Mouse (Mus musculus): ENCODE measurements around the gene Mad2l2.

The Mad2l2 gene

DNA sequence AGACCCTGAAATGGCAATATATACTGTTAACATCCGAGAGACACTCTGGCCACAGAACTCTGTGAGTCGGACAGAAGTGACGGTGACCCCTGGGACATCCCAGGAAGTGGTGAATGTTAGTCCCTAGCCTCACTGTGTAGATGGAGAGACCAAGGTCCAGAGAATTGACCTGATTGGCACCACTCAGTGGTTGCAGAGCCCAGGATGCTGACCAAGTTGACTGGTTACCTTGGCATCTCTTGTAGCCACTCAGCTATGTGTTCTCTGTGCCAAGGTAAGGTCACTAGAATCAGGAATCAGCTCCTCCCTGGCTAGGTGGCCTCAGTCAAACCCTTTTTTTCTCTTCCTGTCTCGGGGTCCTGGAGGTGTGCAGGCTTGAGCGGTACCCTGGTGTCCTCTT, 13.5 kb downstream of the Mad2l2 start:
- DNase-seq (ENCODE audit: low spot score): no peak

DNA sequence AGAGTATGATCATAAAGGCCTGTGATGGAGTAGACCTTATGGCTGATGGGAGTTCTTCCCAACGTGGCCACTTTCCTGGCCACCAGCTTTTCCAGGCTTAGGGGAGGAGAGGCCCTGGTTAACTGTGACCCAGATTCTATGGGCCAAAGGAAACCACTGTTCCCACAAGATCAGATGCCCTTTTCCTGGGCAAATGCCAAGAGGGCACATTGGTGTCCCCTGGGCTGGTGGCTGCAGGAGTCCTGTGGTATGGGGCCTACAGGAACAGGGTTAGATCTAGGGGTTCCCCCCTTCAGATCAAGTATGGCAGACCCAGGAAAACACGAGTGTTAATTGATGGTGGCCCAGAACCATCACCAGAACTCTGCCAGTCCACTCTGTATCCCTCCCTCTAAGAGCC, 17.5 kb downstream of the Mad2l2 start:
- DNase-seq (ENCODE audit: low spot score): no peak

DNA sequence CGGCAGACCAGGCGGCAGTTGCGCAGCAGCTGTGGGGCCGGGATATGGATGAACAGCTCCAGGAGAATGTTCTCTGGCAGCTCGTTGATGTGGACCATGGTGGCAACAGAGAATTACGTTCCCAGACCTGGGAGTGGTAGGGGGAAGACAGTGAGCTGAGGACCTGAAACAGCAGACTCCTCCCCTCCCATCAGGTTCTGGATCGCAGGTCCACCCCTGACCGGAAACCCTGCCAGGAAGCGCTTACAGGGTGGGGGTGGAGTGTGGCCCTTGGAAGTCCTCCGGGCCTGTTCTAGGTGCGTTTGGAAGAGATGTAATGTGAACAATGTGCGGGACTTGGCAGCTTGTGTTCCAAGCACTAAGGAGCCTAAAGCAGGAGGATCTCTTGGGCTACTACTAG, 19.4 kb downstream of the Mad2l2 start:
- no peak for DNase-seq (ENCODE audit: low spot score)

DNA sequence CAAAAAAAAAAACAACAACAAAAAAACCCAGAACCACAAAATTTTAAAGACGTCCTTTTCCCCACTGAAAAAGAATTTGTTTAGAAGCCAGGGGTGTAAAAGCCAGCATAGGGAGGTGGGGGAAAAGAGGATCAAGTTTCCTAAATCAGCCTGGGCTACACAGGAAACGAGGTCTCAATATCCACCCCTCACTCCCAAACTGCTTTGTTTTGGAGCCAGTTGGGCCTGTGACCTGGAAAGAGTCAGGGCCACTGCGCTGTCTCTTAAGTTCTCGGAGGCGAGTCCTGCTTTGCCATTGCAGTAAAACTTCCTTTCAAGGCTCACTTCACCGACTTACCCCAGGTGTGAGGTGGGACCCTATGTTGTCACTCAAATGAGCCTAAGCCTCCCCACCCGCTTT, 20.1 kb downstream of the Mad2l2 start:
- peak; percentile 38 for DNase-seq (ENCODE audit: low spot score)

DNA sequence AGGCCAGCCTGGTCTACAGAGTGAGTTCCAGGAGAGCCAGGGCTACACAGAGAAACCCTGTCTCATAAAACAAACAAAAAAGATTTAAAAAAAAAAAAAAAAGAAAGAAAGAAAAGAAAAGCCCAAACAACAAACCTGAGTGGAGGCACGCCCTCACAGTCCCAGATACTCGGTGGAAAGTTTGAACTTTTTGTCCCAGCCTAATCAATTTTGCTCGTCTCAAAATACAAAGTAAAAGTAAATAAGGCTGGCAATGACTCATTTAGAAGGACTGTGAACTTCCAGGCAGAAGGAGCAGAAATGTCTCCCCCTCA, 20.7 kb downstream of the Mad2l2 start:
- DNase-seq (ENCODE audit: low spot score): no peak

DNA sequence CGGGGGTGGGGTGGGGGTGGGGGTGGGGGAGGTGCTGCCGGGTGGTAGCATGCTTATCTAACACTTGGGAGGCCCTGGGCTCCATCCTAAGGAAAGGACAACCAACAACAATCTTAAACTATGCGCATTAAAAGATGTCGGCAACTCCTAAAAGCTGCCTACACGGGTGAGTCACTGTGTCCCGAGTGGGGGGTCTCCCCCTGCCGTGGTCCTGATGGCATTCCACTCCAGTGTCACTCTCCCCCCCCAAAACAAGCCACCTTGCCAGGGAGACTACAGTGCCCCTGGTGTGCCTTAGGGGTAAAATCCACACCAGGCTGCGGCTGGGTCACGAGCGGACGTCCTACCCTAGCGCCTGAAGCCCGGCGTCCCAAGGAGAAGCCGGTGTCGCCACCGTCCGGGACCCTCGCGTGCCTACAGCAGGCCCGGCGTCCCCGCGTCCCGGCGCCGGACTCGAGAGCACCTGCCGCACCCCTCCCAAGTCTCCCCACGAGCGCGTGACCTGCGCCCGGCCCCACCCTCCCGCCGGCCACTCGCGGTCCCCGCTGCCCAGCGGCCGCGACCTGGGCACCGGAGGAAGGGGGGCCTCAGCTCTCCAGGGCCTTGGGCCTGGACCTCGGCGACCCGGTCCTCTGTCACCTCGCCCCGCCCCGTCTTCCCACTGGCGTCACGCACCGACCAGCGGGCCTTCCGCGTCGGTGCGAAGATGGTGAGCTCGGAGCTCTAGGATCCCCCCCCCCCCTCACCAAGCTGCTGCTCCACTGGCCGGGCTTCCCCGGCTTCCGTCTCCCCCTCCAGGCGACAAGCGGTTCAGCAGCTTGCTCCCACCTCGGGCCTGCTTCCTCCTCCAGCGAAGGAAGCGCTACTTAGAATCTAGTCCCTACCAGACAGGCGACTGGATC, 21.3 kb downstream of the Mad2l2 start, which contains the start of gene Fbxo6:
Gene Fbxo6 (minus strand): TSS at position 874 of the 902 bp plus-strand sequence.
- DNase-seq (ENCODE audit: low spot score): peak; percentile 89

DNA sequence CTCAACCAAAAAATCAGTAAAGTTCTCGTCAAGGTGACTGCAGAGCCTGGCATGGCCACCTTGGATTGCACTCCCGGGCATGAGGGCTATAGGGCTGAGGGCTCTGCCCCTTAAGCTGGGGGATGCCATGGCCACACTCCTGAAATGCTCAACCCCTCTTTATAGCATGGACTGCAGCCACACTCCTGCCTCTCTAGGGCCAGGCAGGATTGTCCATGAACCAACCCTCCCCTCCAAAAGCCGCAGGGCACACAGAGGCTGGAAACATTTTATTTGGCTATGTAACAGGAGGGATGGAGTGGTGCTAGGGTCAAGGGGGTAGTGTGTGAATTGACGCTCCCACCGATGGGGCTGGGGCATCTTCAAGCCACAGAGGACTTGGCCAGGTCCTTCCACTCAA, 22.4 kb downstream of the Mad2l2 start:
- DNase-seq (ENCODE audit: low spot score): no peak

DNA sequence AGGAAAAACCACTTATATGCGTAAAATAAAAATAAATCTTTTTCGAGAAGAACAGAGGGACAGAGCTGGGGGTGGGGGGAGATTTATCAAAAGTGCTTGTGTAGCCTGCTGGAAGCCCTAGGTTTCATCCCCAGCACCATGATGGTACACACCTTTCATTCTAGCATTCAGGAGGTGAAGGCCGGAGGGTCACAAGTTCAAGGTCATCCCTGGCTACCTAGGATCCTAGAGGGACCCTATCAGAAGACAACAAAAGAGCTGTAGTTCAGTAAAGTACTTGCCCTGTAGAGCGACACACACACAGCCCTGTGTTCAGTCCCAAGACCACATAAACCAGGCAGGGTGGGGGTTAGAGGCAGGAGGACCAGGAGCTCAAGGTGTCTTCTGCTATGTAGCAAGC, 23.8 kb downstream of the Mad2l2 start:
- DNase-seq (ENCODE audit: low spot score): no peak

DNA sequence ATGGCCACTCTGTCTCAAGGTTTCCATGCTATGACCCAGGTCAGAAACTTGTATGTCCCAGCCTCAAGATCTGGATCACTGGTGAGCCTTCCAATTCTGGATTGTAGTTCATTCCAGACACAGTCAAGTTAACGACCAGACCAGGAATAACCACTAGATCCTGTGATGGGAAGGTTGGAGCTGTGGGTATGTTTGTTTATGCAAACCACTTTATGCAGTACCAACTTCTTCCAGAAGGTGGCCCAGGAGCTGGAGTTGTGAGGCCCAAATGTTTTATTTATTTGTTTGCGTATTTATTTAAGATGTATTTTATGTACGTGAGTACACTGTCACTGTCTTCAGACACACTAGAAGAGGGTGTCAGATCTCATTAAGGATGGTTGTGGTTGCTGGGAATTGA, 24.8 kb downstream of the Mad2l2 start:
- DNase-seq (ENCODE audit: low spot score): no peak

DNA sequence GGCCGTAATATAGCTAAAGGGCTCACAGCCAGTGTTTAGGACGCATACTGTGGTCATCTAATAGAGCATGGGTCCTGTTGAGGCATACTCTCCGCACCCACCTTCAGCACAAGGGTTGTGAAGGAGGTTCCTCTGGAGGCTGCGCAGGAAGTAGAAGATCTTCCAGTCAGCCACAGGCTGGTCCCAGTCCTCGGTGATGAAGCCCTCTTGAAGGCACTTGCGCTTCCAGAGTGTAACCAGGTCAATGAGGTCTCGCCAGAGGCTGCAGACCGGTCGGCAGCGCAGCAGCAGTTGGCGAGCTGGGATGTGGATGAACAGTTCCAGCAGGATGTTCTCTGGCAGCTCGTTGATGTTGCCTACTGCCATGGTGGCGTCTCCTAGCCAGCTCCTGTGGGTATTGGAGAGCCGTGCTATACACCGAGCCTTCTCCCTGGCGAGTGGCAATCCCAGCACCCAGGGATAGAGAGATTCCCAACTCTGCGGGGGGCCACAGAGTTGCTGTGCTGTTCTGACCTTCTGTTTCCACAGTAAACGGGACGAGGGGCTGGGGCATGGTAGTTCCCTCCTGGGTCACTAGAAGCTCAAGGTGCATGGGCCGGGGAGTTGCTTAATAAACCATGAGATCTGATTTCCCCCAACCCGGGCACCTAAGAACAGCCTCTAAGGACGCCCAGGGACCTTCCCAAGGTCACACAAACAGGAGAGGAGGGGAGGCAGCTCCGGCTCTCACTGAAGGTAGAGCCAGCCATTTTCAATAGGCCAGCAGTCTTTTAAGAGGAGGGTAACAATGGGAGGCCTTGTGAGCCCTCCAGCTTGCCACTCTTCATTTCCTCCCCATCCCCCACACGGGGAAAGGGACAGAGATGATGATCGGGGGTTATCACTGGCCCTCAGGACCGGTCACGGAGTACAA, 28.5 kb downstream of the Mad2l2 start:
- peak; percentile 65 for DNase-seq (ENCODE audit: low spot score)

DNA sequence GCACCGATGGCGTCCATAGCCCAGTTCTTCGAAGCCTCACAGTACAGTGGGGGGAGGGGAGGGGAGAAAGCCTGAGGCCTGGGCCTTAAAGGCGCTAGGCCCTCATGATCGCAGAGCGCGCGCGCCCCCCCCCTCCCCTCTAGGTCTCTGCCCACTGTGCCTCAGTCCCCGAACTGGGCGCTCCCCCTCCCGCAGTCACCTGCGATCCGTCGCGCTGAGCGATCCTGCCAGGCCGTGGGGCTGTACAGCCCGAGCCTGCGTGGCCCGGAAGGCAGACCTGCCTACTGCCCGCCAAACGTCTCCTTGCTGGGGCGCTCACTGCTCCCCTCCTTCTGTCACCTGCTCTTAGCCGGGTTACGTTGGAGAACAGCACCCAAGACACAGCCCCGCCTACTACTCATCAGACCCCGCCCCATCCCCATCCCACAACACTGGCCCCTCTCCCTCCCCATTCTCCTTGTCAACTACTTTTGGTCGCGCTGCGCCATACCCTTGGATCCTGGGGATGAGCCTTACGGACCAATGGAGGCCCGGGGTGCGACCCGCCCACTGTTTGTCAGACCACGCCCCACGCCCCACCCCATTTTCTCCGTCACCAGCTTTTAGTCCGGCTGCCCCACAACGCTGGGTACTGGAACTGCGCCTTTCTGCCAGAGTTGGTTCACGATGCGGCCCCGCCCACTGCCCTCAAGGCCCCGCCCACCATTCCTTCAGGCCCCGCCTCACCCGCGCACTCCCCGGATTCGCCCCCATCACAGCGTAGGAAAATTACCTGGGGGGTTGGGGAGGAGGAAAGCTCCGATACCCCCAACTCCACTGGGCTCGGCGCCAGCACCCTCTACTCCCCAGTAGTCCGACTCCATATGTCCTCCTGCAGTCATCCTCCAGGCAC, 29.6 kb downstream of the Mad2l2 start:
- DNase-seq (ENCODE audit: low spot score): peak; percentile 94

DNA sequence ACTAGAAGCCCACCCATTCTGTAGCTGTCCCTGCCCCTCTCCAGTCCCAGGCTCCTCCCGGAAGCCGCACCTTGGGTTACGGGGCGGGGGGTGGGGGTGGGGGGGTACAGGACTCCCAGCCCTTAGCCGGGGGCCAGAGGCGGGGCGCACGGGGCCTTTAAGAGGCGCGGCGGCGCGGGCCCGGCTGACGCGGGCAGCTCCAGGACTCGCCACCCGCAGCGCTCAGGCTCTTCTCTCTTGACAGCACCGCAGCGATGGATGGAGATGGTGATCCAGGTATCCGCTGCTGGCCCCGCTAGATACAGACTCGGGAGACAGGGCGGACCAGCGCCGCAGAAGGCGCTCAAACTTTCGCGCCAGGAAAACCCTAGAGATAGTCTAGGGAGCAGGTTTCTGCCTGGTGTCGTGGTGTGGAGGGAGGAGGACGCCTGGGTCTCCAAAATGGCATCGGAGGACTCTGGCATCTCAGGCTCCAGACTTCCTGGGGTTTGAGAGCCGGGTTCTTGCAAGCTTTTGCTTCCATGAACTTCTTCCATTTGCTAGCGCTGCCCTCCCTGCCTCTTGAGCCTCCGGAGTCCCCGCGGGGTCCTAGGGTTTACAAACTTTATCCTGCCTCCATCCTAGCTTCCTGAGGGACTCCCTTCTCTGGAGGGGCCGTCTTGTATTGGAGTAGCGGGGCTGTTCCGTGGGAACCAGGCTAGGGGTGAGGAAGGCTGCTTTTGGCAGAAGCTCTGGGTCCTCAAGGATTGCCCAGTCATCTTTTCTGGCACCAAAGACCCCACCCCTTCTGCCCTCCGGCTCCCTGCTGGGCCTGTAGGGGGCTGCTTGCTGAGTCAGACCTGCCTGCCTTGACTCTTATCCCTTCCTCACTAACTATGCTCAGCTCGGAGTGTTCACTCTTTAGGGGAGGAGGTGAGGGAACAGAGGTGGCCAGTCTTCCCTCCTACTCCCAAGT, 30.5 kb downstream of the Mad2l2 start, which contains the start of the genes Fbxo44 and Fbxo2:
Gene Fbxo44 (minus strand): TSS at position 47 of the 955 bp plus-strand sequence.
Gene Fbxo2 (plus strand): TSS at position 186 of the 955 bp plus-strand sequence.
- no peak for DNase-seq (ENCODE audit: low spot score)

DNA sequence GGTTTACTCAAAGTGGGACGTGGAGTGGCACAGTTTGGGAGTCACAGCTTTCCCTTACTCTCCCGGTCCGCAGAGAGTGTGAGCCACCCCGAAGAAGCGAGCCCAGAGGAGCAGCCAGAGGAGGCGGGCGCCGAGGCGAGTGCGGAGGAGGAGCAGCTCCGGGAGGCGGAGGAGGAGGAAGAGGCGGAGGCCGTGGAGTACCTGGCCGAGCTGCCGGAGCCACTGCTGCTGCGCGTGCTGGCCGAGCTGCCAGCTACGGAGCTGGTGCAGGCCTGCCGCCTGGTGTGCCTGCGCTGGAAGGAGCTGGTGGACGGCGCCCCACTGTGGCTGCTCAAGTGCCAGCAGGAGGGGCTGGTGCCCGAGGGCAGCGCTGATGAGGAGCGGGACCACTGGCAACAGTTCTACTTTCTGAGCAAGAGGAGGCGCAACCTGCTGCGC, 33.8 kb downstream of the Mad2l2 start:
- DNase-seq (ENCODE audit: low spot score): peak; percentile 88

DNA sequence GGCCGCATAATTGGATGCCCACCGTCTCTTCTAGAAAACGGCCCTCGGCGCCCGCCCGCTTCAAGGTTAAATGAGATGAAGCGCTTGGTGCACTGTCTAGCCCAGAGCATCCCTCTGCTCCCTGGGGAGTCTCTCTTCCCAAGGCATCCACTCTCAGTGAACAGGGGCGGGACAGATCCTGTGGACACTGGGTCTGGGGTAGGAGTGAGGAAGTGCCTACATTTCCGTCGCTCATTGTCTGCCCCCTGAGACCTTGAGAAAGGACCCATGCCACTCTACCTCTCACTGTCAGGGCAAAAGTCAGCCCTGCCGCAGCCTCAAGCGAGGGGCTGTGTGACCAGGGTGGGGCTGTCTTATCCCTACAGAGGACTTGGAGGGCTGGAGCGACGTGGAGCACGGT, 34.3 kb downstream of the Mad2l2 start:
- no peak for DNase-seq (ENCODE audit: low spot score)

DNA sequence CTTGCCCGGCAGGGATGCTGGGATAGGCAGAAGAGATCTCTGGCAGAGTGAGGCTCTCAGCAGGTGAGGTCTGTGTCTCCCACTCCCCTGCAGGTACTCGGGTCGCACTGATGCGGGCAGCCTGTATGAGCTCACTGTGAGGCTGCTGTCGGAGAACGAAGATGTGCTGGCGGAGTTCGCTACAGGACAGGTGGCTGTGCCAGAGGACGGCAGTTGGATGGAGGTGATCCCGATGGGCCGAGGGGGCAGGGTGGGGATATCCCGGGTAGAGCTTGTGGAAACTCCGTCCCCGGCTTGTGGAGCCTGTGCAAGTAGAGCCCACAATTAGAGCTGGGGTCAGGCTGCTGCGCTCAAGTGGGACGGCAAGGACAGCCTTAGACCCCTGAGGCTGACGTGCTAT, 35.4 kb downstream of the Mad2l2 start:
- no peak for DNase-seq (ENCODE audit: low spot score)

DNA sequence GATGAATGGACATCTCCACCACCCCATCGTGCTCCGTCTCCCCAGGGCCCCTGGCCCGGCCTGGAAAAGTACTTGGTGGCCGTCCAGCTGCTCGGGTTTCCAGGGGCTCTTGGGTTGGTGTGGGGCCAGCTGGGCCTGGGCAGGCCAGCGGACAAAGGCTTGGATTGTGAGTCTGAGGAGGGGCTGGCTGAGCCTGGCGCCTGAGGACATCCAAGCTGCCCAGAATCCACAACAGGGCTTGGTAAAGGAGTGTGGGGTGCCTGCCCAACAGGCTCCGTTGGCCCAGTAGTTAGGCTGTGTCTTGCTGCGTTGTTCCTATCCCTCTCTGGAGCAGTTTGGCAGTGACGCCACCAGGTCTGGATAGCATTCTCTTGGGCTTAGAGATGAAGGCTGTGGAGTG, 36.2 kb downstream of the Mad2l2 start:
- peak; percentile 48 for DNase-seq (ENCODE audit: low spot score)

DNA sequence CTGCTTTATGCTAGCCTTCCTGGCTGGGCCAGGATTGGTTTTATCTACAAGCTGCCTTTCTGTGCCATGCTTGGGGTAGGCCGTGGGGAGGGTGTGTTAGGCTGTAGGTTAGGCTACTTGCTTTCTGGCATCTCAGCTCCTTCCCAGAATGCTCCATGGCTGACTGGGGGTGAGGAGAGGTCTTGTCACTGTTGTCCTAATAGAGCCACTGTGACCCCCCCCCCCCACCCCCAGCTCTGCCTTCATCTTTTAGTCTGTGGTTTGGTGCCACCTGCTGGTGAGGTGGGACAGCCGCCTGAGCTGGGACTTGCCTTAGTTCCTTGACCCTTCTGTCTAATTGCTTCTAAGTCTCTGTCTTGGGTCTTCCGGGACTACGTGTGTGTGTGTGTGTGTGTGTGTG, 36.8 kb downstream of the Mad2l2 start:
- DNase-seq (ENCODE audit: low spot score): peak; percentile 83

DNA sequence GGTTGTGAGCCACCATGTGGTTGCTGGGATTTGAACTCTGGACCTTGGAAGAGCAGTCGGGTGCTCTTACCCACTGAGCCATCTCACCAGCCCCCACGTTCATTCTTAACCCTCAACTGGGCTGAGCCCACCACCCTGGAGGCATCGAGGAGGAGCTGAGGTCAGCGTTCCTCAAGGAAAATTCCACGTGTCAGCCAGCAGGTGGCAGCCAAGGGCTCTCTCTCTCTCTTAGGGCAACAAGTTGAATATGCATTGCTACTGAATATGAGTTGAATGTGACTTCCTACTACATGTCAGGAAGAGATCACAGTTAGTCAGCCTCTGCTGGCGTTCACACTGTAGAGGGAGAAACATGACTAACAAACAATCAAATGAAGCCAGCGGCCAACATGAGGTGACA, 38.1 kb downstream of the Mad2l2 start:
- peak; percentile 71 for DNase-seq (ENCODE audit: low spot score)

DNA sequence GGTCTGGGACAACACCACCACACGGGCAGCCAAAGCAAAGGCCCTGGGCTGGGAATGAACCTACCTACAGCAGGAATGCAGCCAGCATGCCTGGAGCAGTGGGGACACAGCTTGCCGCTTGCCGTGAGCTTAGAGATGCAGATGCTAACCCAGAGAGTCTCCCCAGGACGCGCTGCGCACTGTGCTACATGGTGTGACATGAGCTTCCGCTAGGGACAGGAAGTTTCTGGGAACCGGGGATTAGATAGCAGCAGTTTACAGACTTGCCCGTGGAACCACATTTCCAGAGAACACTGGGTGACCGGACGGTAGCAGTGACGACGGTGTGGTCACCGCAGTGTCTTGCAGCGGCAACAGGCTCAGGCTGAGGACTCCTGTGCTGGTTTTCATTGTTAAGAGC, 39.4 kb downstream of the Mad2l2 start:
- no peak for DNase-seq (ENCODE audit: low spot score)

DNA sequence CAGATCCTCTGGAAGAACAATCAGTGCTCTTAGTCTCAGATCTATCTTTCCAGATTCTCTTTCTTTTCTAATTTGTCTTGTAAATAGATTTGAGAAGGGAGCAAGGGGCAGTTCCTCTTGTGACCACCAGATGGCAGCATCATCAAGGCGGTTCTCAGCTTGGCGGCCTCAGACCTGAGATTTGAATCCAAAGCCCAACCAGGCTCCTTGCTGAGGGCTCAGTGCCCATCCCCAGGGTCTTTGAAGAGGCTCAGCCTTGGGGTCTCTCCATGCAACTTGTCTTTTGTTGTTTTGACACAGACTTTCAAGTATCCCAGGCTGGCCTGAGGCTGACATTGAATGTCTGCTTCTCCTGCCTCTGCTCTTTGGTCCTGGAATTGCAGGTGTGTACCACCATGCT, 40.7 kb downstream of the Mad2l2 start:
- DNase-seq (ENCODE audit: low spot score): peak; percentile 81

DNA sequence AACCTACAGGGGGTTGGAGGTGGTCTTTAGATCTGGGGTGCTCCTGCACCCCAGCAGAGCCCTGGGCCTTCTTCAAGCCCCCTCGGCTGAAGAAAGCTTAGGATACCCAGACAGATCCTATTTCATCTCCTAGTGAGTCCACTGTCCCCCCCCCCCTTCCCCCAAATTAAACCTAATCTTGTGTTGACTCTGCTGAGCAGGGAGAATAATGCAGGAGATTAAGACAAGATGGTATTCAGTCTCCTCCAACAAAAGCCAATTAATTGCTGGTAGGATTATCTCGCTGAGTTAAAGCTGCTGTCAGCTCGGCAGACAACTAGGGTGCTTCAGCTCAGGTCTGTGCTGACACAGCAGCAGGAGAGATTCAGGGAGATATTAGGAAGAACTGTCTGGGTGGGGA, 41.1 kb downstream of the Mad2l2 start:
- no peak for DNase-seq (ENCODE audit: low spot score)

Data from embryo, embryonic 10 days (tissue).